Comparison of ENCODE assay signal across 8 mouse cellular contexts in the genomic region with DNA sequence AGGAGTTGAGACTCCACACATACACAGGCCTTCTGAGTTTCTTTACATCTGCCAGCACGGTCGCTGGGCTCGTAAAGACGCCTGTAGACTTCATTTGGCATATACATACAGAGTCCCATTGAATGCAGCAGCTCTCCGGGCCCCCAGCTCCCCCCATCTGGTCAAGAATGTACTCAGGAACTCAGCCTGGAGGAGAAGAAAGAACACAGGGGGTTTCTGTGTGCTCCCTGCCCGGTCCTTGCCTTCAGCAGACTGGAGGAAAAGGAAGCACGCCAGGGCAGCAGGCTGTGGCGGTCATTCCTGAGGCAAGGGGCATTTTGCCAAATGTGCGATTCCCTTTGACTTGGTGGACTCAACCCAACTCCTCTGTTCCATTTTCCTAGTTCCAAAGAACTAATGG. TPM values are rescaled to one million over a fixed set of nuclear protein-coding genes. Genes with fewer than 3 reads are reported as not detected.
DNase-seq lines count a peak whose midpoint lies in the region; ATAC-seq lines count a peak whose summit lies in the region.

No protein-coding gene starts in this region.

- H3K4me2 ChIP-seq in midbrain, embryonic 14.5 days (ENCODE audit: low read length) = no peak overlapping the region
- H3K4me2 ChIP-seq in midbrain, embryonic 11.5 days = no peak overlapping the region
- 0 out of 2 replicates have a peak overlapping the region, but pooled peaks have one; percentile 10 for H3K4me2 ChIP-seq in embryonic facial prominence, embryonic 15.5 days (replicated peaks)

- no peaks in the 10 kb centered on the region for H3K4me1 ChIP-seq in midbrain, embryonic 14.5 days (ENCODE audit: control insufficient read depth, insufficient read depth, low read length)
- H3K4me1 ChIP-seq in midbrain, embryonic 11.5 days (ENCODE audit: control insufficient read depth, insufficient read depth, low read length) = no peaks in the 10 kb centered on the region
- H3K4me1 ChIP-seq in embryonic facial prominence, embryonic 15.5 days = peaks cover 59% of the 10 kb centered on the region

- H3K36me3 ChIP-seq in midbrain, embryonic 14.5 days (ENCODE audit: control insufficient read depth, insufficient read depth, low read length) = no peaks in the 10 kb centered on the region
- H3K36me3 ChIP-seq in midbrain, embryonic 11.5 days (ENCODE audit: control insufficient read depth, insufficient read depth, low read length) = no peaks in the 10 kb centered on the region
- peaks cover 17% of the 10 kb centered on the region; the same call in 1 of the 2 replicates for H3K36me3 ChIP-seq in embryonic facial prominence, embryonic 15.5 days

- ATAC-seq in midbrain, embryonic 14.5 days (ENCODE audit: low FRiP score, low TSS enrichment) = no peak
- no peak for ATAC-seq in midbrain, embryonic 11.5 days (ENCODE audit: low FRiP score)
- peak; percentile 76 for ATAC-seq in embryonic facial prominence, embryonic 15.5 days (ENCODE audit: insufficient number of reproducible peaks, low FRiP score, low TSS enrichment, low read depth)
- ATAC-seq in erythroid progenitor cell, adult 5-6 weeks (replicated peaks; ENCODE audit: low FRiP score, poor library complexity, severe bottlenecking) = no peak

- intact Hi-C loops in heart, postnatal 10 days (cut with DNase I) = no loop called here

- no peak overlapping the region for H3K4me3 ChIP-seq in midbrain, embryonic 14.5 days (replicated peaks; ENCODE audit: low read depth, low read length)
- no peak overlapping the region for H3K4me3 ChIP-seq in midbrain, embryonic 11.5 days (ENCODE audit: low read depth, low read length)
- H3K4me3 ChIP-seq in embryonic facial prominence, embryonic 15.5 days (replicated peaks) = no peak overlapping the region

- WGBS in midbrain, embryonic 14.5 days = 89% methylated on average over 9 of the region's 9 CpGs
- 89% methylated on average over 9 of the region's 9 CpGs for WGBS in midbrain, embryonic 11.5 days
- WGBS in embryonic facial prominence, embryonic 15.5 days = 49% methylated on average over 9 of the region's 9 CpGs

- H3K9me3 ChIP-seq in midbrain, embryonic 14.5 days (ENCODE audit: control insufficient read depth, low read length) = no peaks in the 10 kb centered on the region
- no peaks in the 10 kb centered on the region for H3K9me3 ChIP-seq in midbrain, embryonic 11.5 days (ENCODE audit: control insufficient read depth, low read length)
- H3K9me3 ChIP-seq in embryonic facial prominence, embryonic 15.5 days (replicated peaks) = no peaks in the 10 kb centered on the region

- no peak overlapping the region for H3K9ac ChIP-seq in midbrain, embryonic 14.5 days (replicated peaks; ENCODE audit: low read length)
- no peak overlapping the region for H3K9ac ChIP-seq in midbrain, embryonic 11.5 days (ENCODE audit: low read length)
- no peak overlapping the region for H3K9ac ChIP-seq in embryonic facial prominence, embryonic 15.5 days

- H3K27me3 ChIP-seq in midbrain, embryonic 14.5 days (ENCODE audit: control insufficient read depth, insufficient read depth, low read length) = no peaks in the 10 kb centered on the region
- no peaks in the 10 kb centered on the region for H3K27me3 ChIP-seq in midbrain, embryonic 11.5 days (ENCODE audit: control insufficient read depth, insufficient read depth, low read length)
- no peaks in the 10 kb centered on the region for H3K27me3 ChIP-seq in embryonic facial prominence, embryonic 15.5 days

- peak; percentile 59 for DNase-seq in midbrain, embryonic 14.5 days
- no peak for DNase-seq in midbrain, embryonic 11.5 days (ENCODE audit: low spot score, missing footprints)
- DNase-seq in heart, postnatal 10 days = peak; percentile 73 to 76
- DNase-seq in layer of hippocampus, postnatal 10 days (ENCODE audit: low spot score in 2 of 2) = peak; percentile 53 to 63
- peak; percentile 34 for DNase-seq in ovary, adult 18-20 months (ENCODE audit: low spot score)
- no peak for DNase-seq in spleen, adult 18-20 months

- no peak overlapping the region for H3K27ac ChIP-seq in midbrain, embryonic 14.5 days (replicated peaks; ENCODE audit: low read depth, low read length)
- H3K27ac ChIP-seq in midbrain, embryonic 11.5 days (ENCODE audit: low read depth, low read length) = no peak overlapping the region
- peak overlapping the region; percentile 87 for H3K27ac ChIP-seq in embryonic facial prominence, embryonic 15.5 days (replicated peaks)

RNA-seq across cellular contexts. Expression of a gene that starts 20.2 kb away (rescaled TPM):
- polyA plus RNA-seq in midbrain, embryonic 14.5 days (2014; fragmentation: Nextera tagmentation; extraction: Ambion mirVana) = 4.1 and 7.8 TPM in 2 replicates
- 16.7 and 19.8 TPM in 2 replicates for polyA plus RNA-seq in midbrain, embryonic 11.5 days (2014; fragmentation: Nextera tagmentation; extraction: Ambion mirVana)
- polyA plus RNA-seq in embryonic facial prominence, embryonic 15.5 days (2015; fragmentation: Nextera tagmentation; extraction: Ambion mirVana) = 52.3 and 54.7 TPM in 2 replicates
- 10 to 100 TPM; 20.6 to 24.6 TPM for total RNA-seq in heart, postnatal 10 days (2021)
- 1 to 10 TPM; 6.0 TPM for total RNA-seq in layer of hippocampus, postnatal 10 days (2021)
- 5.9 TPM in 1 of 2 replicates, not detected in the other for total RNA-seq in erythroid progenitor cell, adult 5-6 weeks (2015; ENCODE audit: low replicate concordance)
- not detected in 2 replicates for total RNA-seq in erythroid progenitor cell, adult 5-6 weeks (2017; ENCODE audit: low replicate concordance)

Comparison
In these comparisons a context has a peak if more than half of its experiments do, and no peak if none do; other contexts are left out.
1. DNase-seq: peak in midbrain, embryonic 14.5 days (single experiment), heart, postnatal 10 days (2 of 2), layer of hippocampus, postnatal 10 days (2 of 2) and ovary, adult 18-20 months (single experiment); none in midbrain, embryonic 11.5 days (single experiment) and spleen, adult 18-20 months (0 of 2).